Mouse (Mus musculus) CD4-positive, CD25-positive, alpha-beta regulatory T cell, adult 4 months (primary cell): ENCODE measurements around the gene Etfbkmt. TPM values are rescaled to one million over a fixed set of nuclear protein-coding genes. Genes with fewer than 3 reads are reported as not detected.
"Not testable (repeated sequence)": the region's sequence is repeated elsewhere in the genome, so short reads cannot be mapped to it uniquely, and the experiment has no call there.

ENCODE experiments used
- ATAC-seq: one replicate; pipeline ENCODE4 v1.8.0; 2017
- polyA plus RNA-seq, 2 experiments: library from polyadenylated mRNA; unstranded; fragments of 100-300 nt; shearing (Covaris generic); gene quantifications; one replicate each; pipeline ENCODE4 v1.2.1; 2017

Etfbkmt gene
- polyA plus RNA-seq, 2 experiments from 2014 or later: 101 to 109 TPM

DNA sequence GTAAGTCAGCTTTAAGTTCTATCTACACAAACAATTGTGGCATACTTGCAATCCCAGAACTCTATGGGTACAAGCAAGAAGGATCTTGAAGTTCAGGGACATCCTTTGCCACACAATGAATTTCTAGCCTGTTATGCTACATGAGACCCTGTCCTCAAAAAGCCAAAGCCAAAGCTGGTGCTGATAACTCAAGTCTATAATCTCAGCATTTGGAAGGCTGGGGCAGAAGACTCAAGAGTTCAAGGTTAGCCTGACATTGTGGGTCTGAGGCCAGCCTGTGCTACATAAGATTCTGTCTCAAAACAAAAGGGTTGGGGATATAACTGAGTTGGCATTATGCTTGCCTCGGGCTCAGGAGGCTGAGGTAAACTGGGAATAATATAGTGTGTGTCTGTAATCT is 47.7 kb downstream of the Etfbkmt start:
- no peak for ATAC-seq

DNA sequence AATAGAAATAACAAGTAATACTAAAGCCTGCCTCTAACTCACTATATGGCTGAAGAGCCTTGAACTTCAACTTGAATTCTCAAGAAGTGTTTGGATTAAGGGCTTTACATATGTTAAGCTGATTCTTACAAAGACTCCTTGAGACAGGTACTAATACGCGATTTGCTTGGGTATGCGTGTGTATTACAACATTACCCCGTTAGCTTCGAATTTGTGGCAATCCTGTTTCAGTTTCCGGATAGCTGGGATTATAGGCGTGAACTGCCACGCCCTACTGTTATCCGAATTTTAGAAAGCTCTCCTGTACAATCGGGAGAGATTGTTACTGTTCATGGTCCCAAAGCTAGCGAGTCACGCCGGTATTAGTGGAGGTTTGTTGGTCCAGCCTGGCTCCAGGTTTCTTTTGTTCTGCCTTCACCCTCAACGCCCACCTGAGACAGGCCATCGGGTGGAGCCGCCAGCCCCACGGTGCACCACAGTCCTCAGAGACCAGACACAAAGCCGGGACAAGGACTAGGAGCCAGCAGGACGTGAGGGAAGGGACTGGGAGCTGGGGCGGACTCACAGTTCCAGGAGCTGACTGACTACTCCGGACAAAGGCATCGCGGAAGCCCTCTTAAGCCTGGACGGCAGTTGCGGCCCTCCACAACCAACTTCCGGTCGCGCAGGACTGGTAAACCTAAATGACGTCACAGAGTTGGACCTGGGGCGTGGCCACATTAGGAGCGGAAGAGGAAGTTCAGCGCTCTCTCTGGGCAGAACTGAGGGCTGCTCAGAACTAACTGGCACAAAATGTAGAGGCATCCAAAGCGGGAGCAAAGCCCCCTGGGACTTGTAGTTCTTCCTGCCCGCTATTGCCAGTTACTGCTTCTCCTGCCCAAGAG is 48.6 kb downstream of the Etfbkmt start, which contains the start of gene Amn1:
Gene Amn1, minus strand, starts transcription at position 672 of the 884 bp plus-strand sequence.
- ATAC-seq: peak; percentile 95

- ATAC-seq: peak; percentile 19
These were observed 49.2 kb downstream of the Etfbkmt start for GRCm38 (mm10) chr6:149188925-149189257.

GRCm38 (mm10) chr6:149189340-149189922 is 49.8 kb downstream of the Etfbkmt start:
- ATAC-seq: no peak

DNA sequence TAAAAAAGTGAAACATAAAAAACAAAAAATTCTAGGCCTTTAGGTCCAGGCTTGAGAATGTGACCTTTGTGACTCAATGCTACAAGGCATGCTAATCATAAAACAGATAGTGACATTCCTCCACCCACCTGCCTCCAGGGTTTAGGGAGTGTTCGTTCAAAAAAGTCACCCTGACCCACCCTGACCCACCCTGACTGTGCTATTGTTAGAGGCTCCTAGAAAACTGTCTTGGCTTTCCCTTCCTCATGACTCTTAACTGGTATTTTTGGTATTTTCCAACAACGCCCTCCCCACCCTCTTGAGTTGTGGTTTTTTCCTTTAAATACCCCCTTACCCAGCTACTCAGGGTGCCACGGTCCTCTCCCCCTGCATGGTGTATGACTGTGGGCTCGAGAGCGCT is 52.3 kb downstream of the Etfbkmt start:
- ATAC-seq: not testable (repeated sequence)

DNA sequence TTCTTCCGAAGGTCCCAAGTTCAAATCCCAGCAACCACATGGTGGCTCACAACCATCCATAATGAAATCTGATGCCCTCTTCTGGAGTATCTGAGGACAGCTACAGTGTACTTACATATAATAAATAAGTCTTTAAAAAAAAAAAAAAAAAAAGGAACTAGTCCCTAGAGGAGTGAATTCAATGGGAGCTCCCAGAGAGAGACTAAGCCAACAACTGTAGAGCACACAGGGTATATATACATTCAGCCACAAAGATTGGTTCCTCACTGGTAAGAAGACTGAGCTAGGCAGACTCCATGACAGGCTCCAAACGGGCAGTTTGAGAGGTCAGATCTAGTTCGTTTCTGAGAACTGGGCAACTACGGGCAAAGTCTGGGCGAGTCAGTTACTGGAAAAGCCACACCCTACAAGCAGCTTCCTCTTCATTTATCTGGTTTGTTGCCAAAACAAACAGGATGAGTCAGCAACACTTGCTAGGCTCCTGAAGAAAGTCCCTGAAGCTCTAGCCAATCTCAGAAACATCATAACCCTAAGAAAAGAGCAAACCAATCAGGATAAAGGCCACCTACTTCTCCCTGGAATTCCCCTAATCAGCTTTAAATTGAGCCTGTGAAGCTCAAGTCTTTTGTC is 53.7 kb downstream of the Etfbkmt start:
- peak; percentile 67 for ATAC-seq

- no peak for ATAC-seq
These were observed 57.5 kb downstream of the Etfbkmt start for GRCm38 (mm10) chr6:149197116-149197515.

DNA sequence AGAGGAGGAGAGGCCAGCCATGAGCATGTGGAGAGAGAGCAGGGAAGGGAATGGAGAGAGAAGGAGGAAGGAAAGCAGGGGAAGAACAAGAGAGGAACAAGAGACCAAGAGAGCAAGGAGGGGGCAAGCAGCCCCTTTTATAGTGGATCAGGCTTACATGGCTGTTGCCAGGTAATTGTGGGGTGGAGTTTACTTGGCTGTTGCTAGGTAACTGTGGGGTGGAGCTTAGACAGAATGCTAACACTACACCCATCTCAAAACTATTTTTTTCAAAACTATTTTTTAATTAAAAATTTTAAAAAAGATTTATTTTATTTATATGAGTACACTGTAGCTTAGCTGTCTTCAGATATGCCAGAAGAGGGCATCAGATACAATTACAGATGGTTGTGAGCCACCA is 58.9 kb downstream of the Etfbkmt start:
- no peak for ATAC-seq

Other genes starting within 250 kb of the Etfbkmt start
- 1 to 10 TPM; 4.8 to 5.8 TPM for gene Caprin2, start 243.6 kb upstream of the Etfbkmt start, polyA plus RNA-seq
- 10 to 100 TPM; 61.1 to 67.1 TPM for gene Sinhcaf, start 193.4 kb upstream of the Etfbkmt start, polyA plus RNA-seq
- gene Dennd5b, start 38.2 kb upstream of the Etfbkmt start, polyA plus RNA-seq: under 1 TPM; 0.22 to 0.29 TPM
- not detected for gene Gm10203, start 9.7 kb upstream of the Etfbkmt start, polyA plus RNA-seq
- gene Amn1, start 48.9 kb downstream of the Etfbkmt start, polyA plus RNA-seq: 10 to 100 TPM; 22.2 to 26.2 TPM
- 100 to 1,000 TPM; 268 to 366 TPM for gene Resf1, start 169.6 kb downstream of the Etfbkmt start, polyA plus RNA-seq